Mouse (Mus musculus) heart, adult 8-10 months (tissue): Measurements from ENCODE around the gene Cry2. TPM values are rescaled to one million over a fixed set of nuclear protein-coding genes. Genes with fewer than 3 reads are reported as not detected.

Source experiments
- DNase-seq: peaks from one replicate; pipeline ENCODE4 v3.0.0; 2022; ENCODE audit warnings: low spot score
- total RNA-seq, 4 experiments: library from RNA; stranded (reverse); gene quantifications; 2 replicates each; pipeline ENCODE4 v1.2.4; 2022

The Cry2 gene
- total RNA-seq, 4 experiments from 2014 or later, result 22.6 to 35.6 (median 32.8) TPM

DNA sequence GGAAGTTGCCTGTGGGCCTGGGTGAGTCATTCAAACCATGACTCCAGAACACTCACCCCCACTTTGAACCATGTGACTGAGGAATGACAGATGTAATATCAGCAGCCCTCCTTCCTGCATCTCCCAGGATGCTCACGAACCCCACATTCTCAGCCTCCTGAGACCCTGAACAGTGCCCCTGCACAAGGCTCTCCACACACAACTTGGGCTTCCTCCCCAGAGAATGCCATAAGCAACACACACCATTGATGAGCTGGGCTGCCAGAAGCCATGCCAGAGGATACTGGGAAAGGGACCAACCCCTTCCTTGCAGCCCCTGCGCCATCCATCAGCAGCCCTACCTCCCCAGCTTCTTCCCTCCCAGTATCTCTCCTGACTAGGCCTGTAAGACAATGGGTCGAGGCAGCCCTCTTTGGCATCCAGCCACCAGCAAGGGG is 45.7 kb downstream of the Cry2 start:
- no peak for DNase-seq

DNA sequence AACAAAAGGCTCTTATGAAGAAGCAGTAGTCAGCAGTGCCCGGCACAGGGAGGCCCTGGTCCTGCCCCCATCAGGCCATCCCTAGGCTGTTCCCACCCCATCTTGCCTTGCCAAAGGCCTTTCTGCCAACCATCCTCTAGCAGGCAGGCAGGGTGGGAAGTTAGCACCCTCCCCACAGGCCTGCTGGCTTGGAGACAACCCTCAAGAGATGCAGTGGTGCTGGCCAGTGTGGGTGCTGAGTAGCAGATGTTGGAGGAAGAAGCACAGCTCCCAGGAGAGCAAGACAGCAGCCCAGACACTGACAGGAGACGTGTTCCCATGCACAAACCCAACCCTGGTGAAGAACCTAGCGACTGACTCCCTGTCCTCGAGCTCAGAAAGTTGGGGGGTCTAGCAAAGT is 46.2 kb downstream of the Cry2 start:
- no peak for DNase-seq

DNA sequence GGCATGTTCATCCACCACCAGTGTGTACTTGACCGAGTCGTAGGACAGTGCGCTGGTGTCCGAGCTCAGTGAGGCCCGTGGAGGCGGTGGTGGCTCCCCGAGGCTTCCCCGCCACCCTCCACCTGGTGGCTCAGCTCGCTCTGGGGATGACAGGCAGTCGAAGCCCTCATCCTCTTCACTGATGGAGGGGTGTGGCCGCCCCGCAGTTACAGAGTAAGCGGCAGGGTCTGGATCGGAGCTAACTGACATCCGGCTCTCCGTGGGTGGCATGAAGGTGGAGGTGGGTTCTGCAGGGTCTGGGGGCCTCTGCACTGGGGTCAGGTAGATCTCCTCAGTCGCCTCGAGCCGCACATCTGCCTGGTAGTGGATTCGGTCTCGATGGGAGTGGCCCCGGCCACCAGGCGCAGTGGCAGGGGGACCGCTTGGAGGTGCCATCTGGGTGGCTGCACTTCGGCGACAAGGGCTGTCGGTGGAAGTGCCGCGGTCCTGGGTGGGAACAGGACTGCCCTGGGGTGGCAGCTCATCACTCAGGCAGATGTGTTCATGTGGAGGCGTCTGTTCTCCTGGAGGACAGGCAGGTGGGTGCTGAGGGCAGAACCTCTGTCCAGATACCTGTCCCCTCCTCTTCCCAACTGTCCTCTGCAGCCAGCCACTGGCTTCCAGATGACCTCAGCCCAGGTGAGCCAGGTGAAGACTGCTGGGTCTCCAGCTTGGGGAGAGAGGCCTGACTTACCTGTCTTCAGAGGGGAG is 46.8 kb downstream of the Cry2 start:
- DNase-seq, result no peak

DNA sequence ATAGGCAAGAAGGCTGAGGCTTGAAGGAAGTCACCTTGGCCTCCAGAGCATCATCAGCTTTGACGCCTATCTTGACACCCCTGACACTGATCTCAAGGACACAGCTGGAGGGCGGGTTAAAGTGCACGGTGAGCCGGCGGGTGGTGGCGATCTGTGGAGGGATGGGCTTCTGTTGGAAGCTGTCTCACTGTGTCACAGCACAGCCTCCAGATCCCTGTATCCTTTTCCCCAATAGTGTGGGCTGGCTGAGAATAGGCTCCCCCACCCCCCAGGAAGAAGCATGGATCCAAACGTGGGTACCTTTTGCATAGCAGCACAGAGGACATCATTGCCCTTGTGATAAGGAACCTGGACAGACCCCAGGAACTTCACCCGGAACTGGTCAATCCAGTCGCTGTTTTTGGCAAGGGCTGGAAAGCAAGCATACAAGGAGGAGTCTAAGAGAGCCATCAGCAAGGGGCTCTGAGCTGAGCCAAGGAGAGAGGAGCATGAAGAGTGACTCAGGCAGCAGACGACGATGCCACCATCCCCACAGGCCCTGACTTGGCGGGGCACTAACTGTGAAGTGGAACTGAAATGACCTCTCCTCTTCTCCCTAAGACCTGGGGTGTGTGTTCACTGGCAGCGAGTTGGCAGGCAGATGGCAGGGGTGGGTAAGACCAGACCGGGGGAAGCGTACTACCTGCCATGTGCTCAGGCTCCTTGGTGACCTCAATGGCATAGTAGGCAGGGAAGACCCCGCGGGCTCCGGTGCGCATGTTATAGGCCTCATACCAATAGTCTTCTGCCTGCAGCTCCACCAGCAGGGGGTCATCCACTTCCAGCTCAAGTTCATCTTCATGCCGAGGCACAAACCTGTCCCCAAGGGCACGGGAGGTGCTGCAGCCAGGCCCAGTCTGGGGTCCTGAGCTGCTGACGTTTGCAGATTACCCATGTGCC is 48.5 kb downstream of the Cry2 start:
- no peak for DNase-seq

DNA sequence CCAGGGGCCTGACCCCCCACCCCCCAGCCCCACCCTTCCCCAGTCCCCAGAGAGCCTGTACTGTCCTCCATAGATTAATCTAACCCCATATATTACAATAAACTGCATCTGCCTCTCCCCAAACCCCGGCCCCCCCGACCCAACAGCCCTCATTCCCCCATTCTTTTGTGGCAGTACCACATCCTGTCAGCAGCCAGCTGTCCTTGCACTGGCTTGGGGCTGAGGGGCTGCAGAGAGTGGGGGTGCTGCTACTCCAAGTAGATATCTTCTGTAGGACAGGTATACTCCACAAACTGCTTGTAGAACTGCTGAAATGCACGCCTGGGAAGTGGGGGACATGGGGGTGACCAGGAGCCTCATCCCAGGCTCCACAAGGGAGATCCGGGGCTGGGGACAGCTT is 49.7 kb downstream of the Cry2 start:
- no peak for DNase-seq

DNA sequence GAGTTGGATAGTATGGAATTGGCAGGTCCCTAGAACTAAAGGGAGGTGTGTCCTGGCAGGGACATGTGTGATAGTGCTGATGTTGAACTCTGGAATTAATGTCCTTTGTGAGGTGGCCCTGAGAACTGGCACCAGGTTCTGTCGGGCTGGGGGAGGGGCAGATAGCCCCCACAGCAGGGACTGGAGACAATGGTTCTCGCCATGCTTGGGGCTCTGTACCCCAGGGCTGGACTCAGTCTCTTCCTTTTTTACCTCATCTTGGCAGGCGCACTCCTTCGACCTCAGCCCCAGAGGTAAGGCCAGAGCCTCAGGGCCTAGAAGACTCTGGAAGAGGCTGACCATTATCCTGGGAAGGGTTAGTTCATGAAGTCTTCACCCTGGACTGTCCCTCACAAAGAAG is 51.1 kb downstream of the Cry2 start:
- no peak for DNase-seq

DNA sequence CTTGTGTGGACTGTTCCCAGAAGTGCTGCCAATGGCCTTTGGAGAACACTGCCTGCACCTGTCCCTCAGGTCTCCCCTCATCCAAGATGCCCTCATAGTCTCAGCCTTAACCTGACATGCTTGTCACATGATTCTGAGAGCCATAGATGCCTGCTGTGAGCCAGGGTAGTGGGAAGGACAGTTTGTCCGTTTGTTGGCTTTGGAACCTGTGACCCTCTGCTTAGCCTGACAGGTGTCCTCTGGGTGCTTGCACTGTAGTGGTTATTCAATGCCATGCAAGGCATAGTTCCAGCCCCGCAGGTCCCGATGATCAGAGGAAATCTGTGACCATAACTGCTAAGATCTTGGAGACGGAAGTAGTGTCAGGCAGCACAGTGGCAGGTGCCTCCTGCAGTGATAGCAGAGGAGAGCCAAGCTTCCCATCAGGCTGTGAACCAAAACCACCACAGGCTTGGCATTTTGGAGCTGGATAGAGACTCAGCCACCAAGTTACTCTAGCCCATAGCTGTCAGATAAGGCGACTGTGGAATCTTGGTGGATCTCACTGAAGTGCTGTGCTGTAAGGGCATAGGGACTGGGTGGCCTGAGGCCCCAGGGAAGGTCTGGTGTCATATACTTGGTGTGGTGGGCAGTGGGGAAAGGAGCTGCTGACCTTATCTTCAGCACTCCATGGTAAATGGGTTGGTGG is 51.8 kb downstream of the Cry2 start, which contains the start of gene 1700029I15Rik:
TSS of gene 1700029I15Rik (plus strand) at position 638 of the 688 bp plus-strand sequence.
- DNase-seq, result no peak

DNA sequence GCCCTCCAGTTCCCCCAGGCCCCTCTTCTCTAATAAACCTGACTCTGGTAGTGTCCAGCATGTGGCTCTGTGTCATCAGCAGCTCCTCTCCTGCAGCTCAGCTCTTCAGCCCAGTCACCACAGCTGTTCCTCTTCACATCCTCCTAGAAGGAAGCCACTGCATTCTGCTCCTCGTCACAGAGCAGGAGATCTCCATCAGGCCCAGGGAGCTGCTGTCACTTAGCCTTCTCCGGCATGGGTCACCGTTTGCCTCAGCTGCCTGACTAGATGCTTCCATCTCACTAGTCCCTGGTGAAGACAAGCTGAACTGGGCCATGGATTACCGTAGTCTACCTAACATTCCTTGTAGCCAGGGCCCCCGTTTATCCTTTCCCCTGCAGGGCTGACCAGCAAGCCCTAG is 52.7 kb downstream of the Cry2 start:
- no peak for DNase-seq

DNA sequence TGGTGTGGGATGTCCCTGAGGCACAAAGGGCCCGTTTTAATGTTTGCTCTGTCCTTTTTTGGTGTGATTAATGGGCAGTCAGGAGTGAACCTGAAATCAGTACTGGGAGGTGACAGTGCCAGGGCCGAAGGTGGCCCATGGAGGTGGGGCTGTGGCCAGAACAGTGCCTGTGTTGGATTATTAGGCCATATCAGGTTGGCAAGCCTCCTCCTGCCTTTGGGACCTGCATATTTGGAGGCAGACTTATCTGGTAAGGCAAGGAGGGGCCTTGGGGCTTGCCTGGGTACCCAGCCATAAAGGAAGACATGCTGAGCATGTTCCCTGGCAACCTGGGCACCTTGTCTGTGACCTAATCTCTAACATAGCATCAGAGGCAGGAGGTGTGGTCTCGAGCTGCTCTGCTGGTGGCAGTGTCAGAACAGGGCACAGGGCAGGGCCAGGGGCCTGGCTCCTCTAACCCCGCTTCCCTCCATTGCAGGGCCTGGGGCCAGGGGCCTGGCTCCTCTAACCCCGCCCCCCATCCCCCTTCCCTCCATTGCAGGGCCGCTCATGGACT is 53.3 kb downstream of the Cry2 start:
- DNase-seq, result no peak

DNA sequence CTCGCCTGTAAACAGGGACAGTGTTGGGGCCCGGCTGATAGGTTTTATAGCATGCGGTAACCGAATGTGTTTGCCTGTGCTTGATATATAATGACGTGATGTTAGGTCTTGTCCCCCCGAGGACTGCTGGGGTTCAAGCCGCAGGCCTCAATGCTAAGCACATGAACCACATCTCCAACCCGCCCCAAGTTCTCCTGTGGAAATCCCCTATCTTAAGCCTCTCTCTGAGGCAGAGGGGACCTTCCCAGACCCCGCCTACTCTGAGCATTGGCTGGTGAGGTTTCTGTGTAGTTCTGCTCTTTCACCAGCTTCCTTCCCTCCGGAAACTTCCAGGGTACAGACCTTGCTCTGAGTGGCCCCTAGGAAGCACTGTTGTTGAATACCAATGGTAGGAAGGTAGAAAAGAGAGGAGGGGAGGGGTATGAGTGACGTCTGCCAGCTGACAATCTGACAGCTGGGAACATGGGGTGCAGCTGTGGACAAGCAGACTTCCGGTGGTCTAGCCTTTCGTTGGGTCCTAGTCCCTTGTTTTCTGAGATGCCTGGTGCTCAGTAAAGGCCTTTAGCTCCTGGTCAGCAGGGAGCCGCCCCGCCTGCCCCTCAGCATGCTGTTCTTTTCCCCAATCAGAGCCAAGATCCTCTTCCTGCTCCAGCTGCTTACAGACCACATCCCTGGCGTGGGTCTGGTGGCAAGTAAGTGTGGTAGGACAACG is 53.9 kb downstream of the Cry2 start:
- DNase-seq, result no peak

DNA sequence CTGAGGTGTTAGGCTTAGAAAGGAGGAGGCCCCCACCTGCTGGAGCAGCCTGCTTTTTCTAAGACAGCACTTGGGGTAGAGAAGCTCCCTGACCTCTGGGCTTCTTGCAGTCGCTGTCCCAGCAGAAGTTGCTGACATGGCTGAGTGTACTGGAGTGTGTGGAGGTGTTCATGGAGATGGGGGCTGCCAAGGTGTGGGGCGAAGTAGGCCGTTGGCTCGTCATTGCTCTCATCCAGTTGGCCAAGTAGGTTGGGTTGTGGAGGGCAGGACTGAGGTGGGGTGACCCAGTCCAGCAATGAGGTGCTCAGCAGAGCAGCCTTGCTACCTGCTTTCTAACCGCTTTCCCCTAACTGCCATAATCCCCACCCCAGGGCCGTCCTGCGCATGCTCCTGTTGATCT is 56.5 kb downstream of the Cry2 start:
- DNase-seq, result no peak

DNA sequence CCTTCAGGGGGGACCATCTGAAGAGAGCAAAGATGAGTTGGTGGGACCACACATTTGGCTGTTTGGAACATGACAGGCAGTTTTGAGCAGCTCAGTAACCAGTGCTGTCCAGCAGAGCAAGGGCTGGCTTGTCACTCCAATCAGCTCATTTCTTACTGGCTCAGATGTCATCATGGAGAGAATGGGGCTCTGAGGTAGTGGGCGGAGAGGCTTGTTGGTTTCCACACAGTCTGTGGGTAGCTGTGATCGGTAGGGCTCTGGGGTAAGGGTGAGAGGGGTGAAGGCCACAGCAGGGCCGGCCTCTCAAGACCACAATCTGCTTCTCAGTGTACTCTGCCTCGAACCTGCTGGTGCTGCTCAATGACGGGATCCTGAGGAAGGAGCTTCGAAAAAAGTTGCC is 57.5 kb downstream of the Cry2 start:
- DNase-seq, result no peak

DNA sequence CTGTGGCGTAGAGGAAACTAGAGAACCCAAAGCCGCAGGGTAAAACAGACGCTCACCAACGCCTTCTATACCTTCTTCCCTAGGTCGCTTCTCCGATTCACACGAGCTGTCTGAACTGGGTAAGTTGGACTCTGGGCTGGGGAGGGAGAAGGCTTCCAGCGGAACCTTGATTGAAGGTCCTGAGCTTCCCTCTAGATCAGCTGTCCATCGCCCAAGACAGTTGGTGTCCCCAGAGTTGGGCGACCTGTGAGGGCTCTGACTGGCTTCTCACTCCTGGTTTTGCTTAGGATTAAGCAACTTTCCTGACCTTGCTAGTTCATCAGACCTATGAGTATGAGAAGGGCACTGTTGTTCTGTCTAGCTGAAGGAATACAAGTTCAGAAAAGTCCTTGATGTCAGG is 58.1 kb downstream of the Cry2 start:
- DNase-seq, result no peak

DNA sequence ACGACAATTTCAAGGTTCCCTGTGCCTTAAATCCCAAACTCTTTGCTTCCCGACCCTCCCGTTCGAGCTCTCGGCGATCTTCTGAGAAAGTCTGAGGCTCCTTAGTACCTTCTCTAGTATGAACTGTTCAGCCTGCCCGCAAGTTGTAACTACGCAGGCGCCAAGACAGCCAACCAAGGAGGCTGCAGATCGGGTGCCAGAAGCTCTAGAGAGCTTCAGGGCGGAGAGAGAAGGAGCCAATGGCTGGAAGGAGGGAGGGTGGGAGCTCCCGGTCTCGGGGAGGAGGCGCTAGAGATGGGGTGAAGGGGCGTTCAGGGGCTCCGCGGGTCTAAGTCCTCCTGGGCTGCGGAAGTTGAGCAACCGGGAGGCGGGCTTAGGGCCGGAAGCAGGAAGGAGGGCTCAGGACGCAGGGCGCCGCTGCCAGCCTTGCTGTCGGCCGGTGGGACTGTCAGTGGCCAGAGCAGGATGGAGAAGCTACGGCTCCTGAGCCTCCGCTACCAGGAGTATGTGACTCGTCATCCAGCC is 58.7 kb downstream of the Cry2 start:
- peak; percentile 97 for DNase-seq

DNA sequence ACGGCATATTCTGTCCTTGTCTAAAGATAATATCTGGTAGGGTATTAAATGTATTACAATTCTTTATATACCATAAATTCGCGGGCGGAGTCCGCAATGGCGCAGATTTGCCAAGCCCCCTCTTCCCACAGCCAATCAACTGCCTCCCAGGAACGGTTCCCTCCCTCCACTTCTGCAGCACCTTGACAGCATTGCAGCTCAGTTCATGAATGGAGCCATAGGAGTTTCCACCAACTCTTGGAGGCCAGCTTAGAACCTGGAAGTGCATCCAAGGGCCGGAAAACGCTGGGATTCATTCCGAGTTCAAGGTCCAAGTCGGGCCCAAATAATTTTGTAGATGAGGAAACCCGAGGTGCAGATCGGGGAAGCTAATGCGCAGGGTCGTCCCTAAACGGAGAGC is 59.3 kb downstream of the Cry2 start, which contains the start of the genes Pex16 and Large2:
TSS of gene Pex16 (plus strand) at position 163 of the 400 bp plus-strand sequence.
TSS of gene Large2 (minus strand) at position 356 of the 400 bp plus-strand sequence.
- no peak for DNase-seq

DNA sequence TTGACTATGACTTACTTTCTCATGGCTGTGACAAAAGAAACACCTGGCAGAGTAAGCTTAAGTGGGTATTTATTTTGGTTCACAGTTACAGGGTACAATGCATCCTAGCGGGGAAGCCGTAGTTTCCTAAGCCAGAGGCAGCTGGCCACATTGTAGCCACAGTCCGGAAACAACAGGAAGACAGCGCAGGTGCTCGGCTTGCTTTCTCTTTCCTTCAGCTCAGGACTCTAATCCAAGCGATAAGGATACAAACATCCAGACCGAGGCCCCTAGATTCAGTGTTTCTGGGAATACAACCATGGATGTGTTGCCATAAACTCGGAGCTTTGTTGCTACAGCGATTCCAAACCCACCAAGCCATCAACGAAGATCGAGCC is 60.4 kb downstream of the Cry2 start:
- no peak for DNase-seq

DNA sequence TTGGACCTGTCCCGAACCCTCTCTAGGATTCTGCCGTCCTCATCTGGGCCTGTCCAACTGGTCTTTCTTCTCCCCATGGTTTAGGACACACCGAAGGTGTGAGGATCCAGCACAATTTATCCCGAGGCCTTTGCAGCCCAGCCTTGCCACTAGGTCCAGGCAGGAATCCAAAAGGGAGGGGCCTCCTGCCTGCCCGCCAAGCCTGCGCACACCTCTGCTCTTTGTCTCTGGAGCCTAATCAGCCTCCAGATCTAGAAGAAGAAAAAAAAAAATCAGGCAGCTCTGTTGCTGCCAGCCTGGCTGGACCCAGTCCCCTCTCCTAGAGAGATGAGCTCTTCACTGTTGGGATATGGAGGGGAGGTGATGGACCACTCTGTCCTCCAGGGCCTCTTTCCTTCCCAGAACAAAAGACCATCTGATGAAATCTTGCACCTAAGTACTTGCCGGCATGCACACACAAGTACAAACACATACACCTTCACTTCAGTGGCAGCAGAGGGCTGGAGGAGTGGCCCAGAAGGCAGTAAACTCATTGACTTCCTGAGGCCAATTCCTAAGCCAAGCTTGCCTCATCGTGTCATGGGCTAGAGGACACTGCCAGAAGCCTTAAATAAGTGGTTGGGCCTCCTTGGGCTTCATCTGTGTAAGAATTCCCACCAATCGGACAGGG is 60.9 kb downstream of the Cry2 start:
- peak; percentile 36 for DNase-seq

DNA sequence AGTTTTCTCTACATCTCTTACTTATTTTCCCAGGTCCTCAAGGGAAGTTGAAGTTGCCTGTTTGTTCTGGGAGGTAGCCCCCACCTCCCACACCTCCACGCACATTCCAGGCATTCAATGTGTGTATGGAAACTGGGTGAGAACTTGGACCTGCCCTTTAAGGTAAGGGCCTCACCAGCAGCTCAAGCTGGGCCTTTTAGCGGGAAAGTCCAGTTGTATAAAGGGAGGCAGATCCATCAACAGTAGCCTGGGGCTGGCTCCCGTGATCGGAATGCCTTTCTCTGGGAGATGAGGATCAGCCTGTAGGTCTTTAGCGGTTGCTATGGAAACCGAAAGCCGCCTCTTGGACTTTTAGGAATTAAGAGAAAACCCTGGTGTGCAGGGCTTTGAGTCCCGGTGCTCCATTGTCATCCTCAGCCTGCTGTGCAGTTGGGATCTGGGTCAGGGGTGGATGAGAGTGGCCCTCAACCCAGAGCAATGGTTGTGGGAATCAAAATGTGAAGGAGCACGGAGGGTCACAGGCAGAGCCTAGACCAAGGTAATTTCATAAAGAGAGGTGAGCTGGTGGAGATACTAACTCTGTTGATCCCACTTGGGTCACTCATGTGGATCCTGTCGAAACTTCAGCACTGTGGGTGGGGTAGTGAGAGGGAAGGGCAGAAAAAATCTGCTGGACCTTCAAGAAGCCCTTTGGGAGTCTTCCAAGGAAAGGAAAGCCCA is 61.7 kb downstream of the Cry2 start:
- no peak for DNase-seq
